Mouse (Mus musculus): ENCODE data around the gene Retsat. TPM values are rescaled to one million over a fixed set of nuclear protein-coding genes. Genes with fewer than 3 reads are reported as not detected.

The Retsat gene
- polyA plus RNA-seq, 1 experiment from 2014 or later: 25.2 TPM

DNA sequence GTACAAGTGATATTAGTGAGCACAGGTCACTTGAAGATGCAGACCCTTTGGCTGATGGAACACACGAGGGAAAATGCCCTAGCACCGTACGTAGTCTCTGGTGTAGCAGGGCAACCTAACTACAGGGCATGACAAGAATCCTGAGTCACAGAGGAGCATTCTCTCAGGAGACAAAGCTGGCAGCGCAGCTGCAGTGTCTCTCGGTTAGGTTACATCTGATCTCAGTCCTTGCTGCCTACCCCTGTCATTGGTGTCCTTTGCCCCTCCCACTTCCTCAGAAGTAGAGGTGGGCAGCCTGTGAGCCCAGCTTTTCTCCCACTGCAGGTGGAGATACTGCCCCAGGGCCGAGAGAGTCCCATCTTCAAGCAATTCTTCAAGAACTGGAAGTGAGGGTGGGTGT lies 35.8 kb upstream of the Retsat start:
- Histone ChIP-seq H3K27me3 (ENCODE audit: control insufficient read depth, insufficient read depth, low read length) (no peaks in the 10 kb centered on the region), H3K9ac (ENCODE audit: low read length) (no peak overlapping the region), H3K4me1 (ENCODE audit: control insufficient read depth in 2 of 2, insufficient read depth in 2 of 2, low read length in 2 of 2) (peaks cover 2 to 12% of the 10 kb centered on the region in 2 experiments; a peak in 3 of 4 replicates), H3K36me3 (ENCODE audit: control insufficient read depth, insufficient read depth, low read length) (no peaks in the 10 kb centered on the region), H3K4me3 (ENCODE audit: control insufficient read depth in 1 of 2, insufficient read depth in 1 of 2, low read depth in 1 of 2, low read length in 2 of 2) (no peak overlapping the region), H3K4me2 (ENCODE audit: low read length) (no peak overlapping the region), H3K9me3 (ENCODE audit: control insufficient read depth, low read length) (no peaks in the 10 kb centered on the region), H3K27ac (replicated peaks in 1 of 2; ENCODE audit: control insufficient read depth in 1 of 2, insufficient read depth in 1 of 2, low read depth in 2 of 2, low read length in 2 of 2) (no peak overlapping the region)
- ATAC-seq (ENCODE audit: insufficient number of reproducible peaks, insufficient read depth, low FRiP score, low read depth): no peak
- 64% methylated on average over 6 of the region's 6 CpGs for WGBS

DNA sequence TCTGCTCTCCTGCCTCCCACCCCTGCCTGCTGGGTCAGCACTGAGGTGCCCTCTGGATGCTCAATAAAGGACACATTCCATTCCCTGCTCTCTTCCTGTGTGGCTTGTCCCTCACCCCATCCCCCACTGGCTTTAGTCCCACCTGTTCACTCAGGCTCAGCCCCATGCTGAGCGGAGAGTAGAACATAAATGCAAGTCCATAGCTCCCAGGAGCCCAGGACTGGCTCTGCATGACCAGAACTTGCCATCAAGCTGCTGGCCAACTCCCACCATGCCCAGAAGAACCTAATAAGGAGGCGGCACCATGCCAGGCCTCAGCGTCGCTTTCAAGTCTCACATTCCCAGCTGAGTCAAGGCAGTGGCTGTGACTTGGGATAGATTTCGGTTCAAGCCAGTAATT lies 35.4 kb upstream of the Retsat start:
- Histone ChIP-seq H3K4me3 (ENCODE audit: control insufficient read depth in 1 of 2, insufficient read depth in 1 of 2, low read depth in 1 of 2, low read length in 2 of 2) (no peak overlapping the region), H3K36me3 (ENCODE audit: control insufficient read depth, insufficient read depth, low read length) (peaks cover 1% of the 10 kb centered on the region; the same call in 1 of the 2 replicates)
- no peak for ATAC-seq (ENCODE audit: insufficient number of reproducible peaks, insufficient read depth, low FRiP score, low read depth)

DNA sequence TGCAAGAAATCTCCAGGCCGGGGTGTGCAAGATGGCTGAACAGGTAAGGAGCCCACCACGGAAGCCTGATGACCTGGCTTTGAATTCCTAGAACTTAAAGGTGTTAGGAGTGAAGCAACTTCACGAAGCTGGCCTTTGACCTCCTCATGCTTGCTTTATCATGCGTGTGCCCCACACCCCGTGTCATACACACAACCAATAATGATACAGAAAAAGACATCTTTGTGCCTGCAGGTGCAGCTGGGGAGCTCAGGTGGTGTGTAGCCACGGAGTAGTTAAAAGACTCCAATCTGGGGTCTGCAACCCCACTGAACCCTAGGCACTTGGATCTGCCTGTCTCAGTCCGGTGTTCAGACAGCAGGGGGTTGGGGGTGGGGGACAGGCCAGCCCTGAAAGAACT lies 32.8 kb upstream of the Retsat start:
- no peak for ATAC-seq (ENCODE audit: insufficient number of reproducible peaks, insufficient read depth, low FRiP score, low read depth)
- WGBS: 79% methylated on average over 7 of the region's 7 CpGs
- H3K4me3 ChIP-seq (ENCODE audit: control insufficient read depth in 1 of 2, insufficient read depth in 1 of 2, low read depth in 1 of 2, low read length in 2 of 2): no peak overlapping the region
- peaks cover 2 to 12% of the 10 kb centered on the region in 2 experiments; a peak in 3 of 4 replicates for H3K4me1 ChIP-seq (ENCODE audit: control insufficient read depth in 2 of 2, insufficient read depth in 2 of 2, low read length in 2 of 2)
- no peak overlapping the region for H3K9ac ChIP-seq (ENCODE audit: low read length)
- peaks cover 12% of the 10 kb centered on the region; the same call in 1 of the 2 replicates for H3K36me3 ChIP-seq (ENCODE audit: control insufficient read depth, insufficient read depth, low read length)
- H3K4me2 ChIP-seq (ENCODE audit: low read length): no peak overlapping the region
- no peaks in the 10 kb centered on the region for H3K27me3 ChIP-seq (ENCODE audit: control insufficient read depth, insufficient read depth, low read length)
- H3K27ac ChIP-seq (replicated peaks in 1 of 2; ENCODE audit: control insufficient read depth in 1 of 2, insufficient read depth in 1 of 2, low read depth in 2 of 2, low read length in 2 of 2): no peak overlapping the region
- H3K9me3 ChIP-seq (ENCODE audit: control insufficient read depth, low read length): no peaks in the 10 kb centered on the region

More for the DNA sequence above, 35.4 kb upstream of the Retsat start:
- WGBS: 76% methylated on average over 5 of the region's 5 CpGs
- Histone ChIP-seq H3K27ac (replicated peaks in 1 of 2; ENCODE audit: control insufficient read depth in 1 of 2, insufficient read depth in 1 of 2, low read depth in 2 of 2, low read length in 2 of 2) (no peak overlapping the region), H3K27me3 (ENCODE audit: control insufficient read depth, insufficient read depth, low read length) (no peaks in the 10 kb centered on the region), H3K9me3 (ENCODE audit: control insufficient read depth, low read length) (no peaks in the 10 kb centered on the region), H3K4me1 (ENCODE audit: control insufficient read depth in 2 of 2, insufficient read depth in 2 of 2, low read length in 2 of 2) (peaks cover 2 to 12% of the 10 kb centered on the region in 2 experiments; a peak in 3 of 4 replicates), H3K4me2 (ENCODE audit: low read length) (no peak overlapping the region), H3K9ac (ENCODE audit: low read length) (no peak overlapping the region)

DNA sequence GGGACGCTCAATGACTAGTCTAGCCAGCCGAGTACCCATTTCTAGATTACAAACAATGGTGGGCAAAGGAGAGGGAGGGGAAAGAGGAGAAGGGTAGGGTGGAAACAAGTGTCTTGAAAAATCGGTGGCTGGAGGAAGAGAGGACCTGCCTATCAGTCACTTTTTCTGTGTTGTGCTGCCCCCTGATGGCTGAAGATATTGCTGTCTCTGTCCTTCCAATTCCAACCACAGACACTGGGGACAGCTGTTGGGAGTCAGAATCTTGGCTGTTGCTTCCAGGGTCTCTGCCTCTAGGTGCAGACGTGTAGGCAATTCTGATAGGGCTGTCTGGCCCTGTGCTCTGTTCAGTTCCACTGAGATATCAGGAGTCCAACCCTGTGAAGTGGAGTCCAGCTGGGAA lies 32.2 kb upstream of the Retsat start:
- H3K4me3 ChIP-seq (ENCODE audit: control insufficient read depth in 1 of 2, insufficient read depth in 1 of 2, low read depth in 1 of 2, low read length in 2 of 2): no peak overlapping the region
- no peaks in the 10 kb centered on the region for H3K27me3 ChIP-seq (ENCODE audit: control insufficient read depth, insufficient read depth, low read length)
- H3K4me2 ChIP-seq (ENCODE audit: low read length): no peak overlapping the region
- H3K9ac ChIP-seq (ENCODE audit: low read length): no peak overlapping the region
- peak; percentile 50; the same call in 1 of the 2 replicates for ATAC-seq (ENCODE audit: insufficient number of reproducible peaks, insufficient read depth, low FRiP score, low read depth)
- peaks cover 2 to 12% of the 10 kb centered on the region in 2 experiments; a peak in 3 of 4 replicates for H3K4me1 ChIP-seq (ENCODE audit: control insufficient read depth in 2 of 2, insufficient read depth in 2 of 2, low read length in 2 of 2)
- H3K9me3 ChIP-seq (ENCODE audit: control insufficient read depth, low read length): no peaks in the 10 kb centered on the region
- H3K27ac ChIP-seq (replicated peaks in 1 of 2; ENCODE audit: control insufficient read depth in 1 of 2, insufficient read depth in 1 of 2, low read depth in 2 of 2, low read length in 2 of 2): no peak overlapping the region
- 5% methylated on average over 4 of the region's 4 CpGs for WGBS
- peaks cover 12% of the 10 kb centered on the region; the same call in 1 of the 2 replicates for H3K36me3 ChIP-seq (ENCODE audit: control insufficient read depth, insufficient read depth, low read length)

DNA sequence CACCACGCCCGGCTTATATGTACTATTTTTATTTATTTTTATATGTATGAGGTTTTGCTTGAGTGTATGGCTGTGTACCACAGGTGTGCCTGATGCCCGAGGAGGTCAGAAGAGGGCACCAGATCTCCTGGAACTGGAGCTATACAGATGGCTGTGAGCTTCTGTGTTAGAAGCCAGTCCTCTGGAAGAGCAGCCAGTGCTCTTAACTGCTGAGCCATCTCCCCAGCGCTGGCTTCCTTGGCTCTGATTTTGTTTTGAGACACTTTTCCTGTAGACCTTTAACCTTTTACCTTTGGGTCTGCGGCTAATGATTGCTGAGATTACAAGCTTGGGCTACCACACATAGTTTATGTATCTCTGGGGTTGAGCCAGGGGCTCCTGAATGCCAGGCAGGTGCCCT lies 30.8 kb upstream of the Retsat start:
- Histone ChIP-seq H3K27me3 (ENCODE audit: control insufficient read depth, insufficient read depth, low read length) (no peaks in the 10 kb centered on the region), H3K4me1 (ENCODE audit: control insufficient read depth in 2 of 2, insufficient read depth in 2 of 2, low read length in 2 of 2) (peaks cover 2 to 11% of the 10 kb centered on the region in 2 experiments; a peak in 3 of 4 replicates), H3K9me3 (ENCODE audit: control insufficient read depth, low read length) (no peaks in the 10 kb centered on the region), H3K4me2 (ENCODE audit: low read length) (no peak overlapping the region), H3K27ac (replicated peaks in 1 of 2; ENCODE audit: control insufficient read depth in 1 of 2, insufficient read depth in 1 of 2, low read depth in 2 of 2, low read length in 2 of 2) (no peak overlapping the region), H3K36me3 (ENCODE audit: control insufficient read depth, insufficient read depth, low read length) (peaks cover 12% of the 10 kb centered on the region; the same call in 1 of the 2 replicates), H3K4me3 (ENCODE audit: control insufficient read depth in 1 of 2, insufficient read depth in 1 of 2, low read depth in 1 of 2, low read length in 2 of 2) (no peak overlapping the region), H3K9ac (ENCODE audit: low read length) (no peak overlapping the region)
- no peak for ATAC-seq (ENCODE audit: insufficient number of reproducible peaks, insufficient read depth, low FRiP score, low read depth)
- 83% methylated on average over 5 of the region's 5 CpGs for WGBS

DNA sequence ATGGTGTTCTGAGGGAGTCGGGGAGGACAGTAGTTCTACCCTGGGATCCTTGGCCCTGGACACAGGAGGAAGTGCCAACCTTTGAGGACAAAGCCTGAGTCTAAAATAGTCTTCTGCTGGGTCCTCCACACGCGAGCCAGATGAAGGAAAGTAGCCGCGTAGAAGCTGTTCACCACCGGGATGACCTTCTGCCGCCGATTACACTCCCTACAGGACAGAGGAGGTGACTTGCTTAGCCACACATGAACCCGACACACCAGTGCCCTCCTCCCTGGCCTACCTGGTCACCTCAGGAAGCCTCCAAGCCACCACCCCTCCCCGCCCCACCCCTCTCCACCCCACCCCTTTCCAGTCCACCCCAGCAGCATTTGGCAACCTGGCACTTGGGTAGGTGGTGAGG lies 29.5 kb upstream of the Retsat start:
- no peaks in the 10 kb centered on the region for H3K27me3 ChIP-seq (ENCODE audit: control insufficient read depth, insufficient read depth, low read length)
- H3K9me3 ChIP-seq (ENCODE audit: control insufficient read depth, low read length): no peaks in the 10 kb centered on the region
- H3K27ac ChIP-seq (replicated peaks in 1 of 2; ENCODE audit: control insufficient read depth in 1 of 2, insufficient read depth in 1 of 2, low read depth in 2 of 2, low read length in 2 of 2): no peak overlapping the region
- no peak for ATAC-seq (ENCODE audit: insufficient number of reproducible peaks, insufficient read depth, low FRiP score, low read depth)
- H3K4me1 ChIP-seq (ENCODE audit: control insufficient read depth in 2 of 2, insufficient read depth in 2 of 2, low read length in 2 of 2): 0 out of 4 replicates have a peak, but pooled peaks cover 0 to 4% of the 10 kb centered on the region in 2 experiments
- H3K36me3 ChIP-seq (ENCODE audit: control insufficient read depth, insufficient read depth, low read length): peaks cover 22% of the 10 kb centered on the region; the same call in 1 of the 2 replicates
- no peak overlapping the region for H3K4me2 ChIP-seq (ENCODE audit: low read length)
- no peak overlapping the region for H3K9ac ChIP-seq (ENCODE audit: low read length)
- 83% methylated on average over 10 of the region's 10 CpGs for WGBS
- H3K4me3 ChIP-seq (ENCODE audit: control insufficient read depth in 1 of 2, insufficient read depth in 1 of 2, low read depth in 1 of 2, low read length in 2 of 2): no peak overlapping the region

DNA sequence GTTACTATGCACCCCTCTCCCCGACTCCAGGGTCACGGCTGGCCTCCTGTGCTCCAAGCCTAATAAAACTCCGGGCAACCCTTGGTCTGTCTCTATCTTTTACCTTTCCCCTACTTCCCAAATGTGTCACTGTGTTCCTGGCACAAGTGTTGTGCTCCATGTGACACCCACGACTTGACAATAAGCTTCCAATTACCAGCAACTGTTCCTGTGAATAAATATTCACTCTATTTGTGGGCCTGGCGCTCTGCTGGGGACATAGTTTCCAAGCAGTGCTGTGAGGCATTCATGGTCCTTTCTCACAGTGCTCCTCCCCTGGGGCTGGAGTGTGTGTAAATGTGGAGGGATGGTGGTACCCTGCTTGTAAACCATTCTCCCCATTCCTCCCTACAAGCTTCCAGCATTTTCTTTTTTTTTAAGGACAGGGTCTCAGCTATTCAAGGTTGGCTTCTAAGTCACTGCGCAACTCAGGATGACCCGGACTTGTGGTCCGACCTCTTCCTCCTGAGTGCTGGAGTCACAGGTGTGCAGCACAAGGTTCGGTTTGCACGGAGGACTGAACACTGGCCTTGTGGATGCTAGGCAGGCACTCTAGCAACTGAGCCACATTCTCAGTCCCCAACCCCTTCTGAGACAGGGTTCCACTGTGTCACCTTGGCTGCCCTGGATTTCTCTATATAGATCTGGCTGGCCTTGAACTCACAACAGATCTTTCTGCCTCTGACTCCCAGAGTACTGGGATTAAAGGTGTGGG lies 27.5 kb upstream of the Retsat start:
- Histone ChIP-seq H3K4me1 (ENCODE audit: control insufficient read depth in 2 of 2, insufficient read depth in 2 of 2, low read length in 2 of 2) (0 out of 4 replicates have a peak, but pooled peaks cover 0 to 4% of the 10 kb centered on the region in 2 experiments), H3K9ac (ENCODE audit: low read length) (no peak overlapping the region), H3K27me3 (ENCODE audit: control insufficient read depth, insufficient read depth, low read length) (no peaks in the 10 kb centered on the region), H3K36me3 (ENCODE audit: control insufficient read depth, insufficient read depth, low read length) (peaks cover 39% of the 10 kb centered on the region; the same call in 1 of the 2 replicates), H3K27ac (replicated peaks in 1 of 2; ENCODE audit: control insufficient read depth in 1 of 2, insufficient read depth in 1 of 2, low read depth in 2 of 2, low read length in 2 of 2) (no peak overlapping the region), H3K9me3 (ENCODE audit: control insufficient read depth, low read length) (no peaks in the 10 kb centered on the region), H3K4me3 (ENCODE audit: control insufficient read depth in 1 of 2, insufficient read depth in 1 of 2, low read depth in 1 of 2, low read length in 2 of 2) (no peak overlapping the region), H3K4me2 (ENCODE audit: low read length) (no peak overlapping the region)
- ATAC-seq (ENCODE audit: insufficient number of reproducible peaks, insufficient read depth, low FRiP score, low read depth): no peak
- WGBS: 82% methylated on average over 10 of the region's 10 CpGs

Measured in heart, embryonic 14.5 days (tissue).